Mouse (Mus musculus): ENCODE measurements around the gene Zfp950. TPM values are rescaled to one million over a fixed set of nuclear protein-coding genes. Genes with fewer than 3 reads are reported as not detected.

The Zfp950 gene
- 6.1 and 6.9 TPM in 2 replicates for polyA plus RNA-seq (2012; rRNA removed)

DNA sequence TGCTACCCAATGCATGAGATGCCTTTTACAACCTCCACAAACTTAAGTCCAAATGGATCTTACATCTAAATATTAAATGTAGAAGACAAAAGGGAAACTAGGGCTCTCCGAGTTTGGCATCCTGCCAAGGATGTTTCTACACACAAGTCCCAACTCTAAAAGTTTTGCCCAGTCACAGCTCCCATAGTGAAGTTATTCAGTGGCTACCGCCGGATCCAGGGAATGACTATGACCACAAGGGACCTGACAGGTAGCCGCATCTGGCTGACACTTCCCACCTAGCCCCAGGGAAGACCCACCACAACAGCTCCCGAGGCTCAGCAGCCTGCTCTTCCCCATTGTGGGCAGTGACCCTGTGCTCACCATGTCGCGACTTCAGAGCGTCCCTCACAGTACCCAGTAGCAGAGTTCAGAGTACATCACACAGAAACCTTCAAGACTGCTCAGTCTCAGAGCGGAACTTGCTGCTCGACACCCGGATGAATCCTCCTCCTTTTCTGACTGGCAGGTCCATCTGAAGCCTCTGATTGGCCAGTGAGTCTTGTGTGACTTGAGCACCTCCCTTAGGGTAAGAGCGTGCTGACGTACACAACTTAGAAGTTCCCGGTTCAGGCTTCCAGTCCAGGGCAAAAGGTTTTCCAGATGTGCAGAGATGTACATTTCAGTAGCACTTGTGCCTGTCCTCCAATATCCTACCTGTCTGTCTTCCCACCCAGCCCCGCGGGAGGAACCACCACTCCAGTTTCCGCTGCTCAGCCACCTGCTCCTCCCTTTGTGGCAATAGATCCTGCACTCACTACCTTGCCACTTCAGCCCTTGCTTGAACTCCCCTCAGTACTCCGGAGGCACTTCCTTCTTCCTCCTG lies at the start of gene Zfp950:
Zfp950 (minus strand) TSS at position 499 of the 865 bp plus-strand sequence.

DNA sequence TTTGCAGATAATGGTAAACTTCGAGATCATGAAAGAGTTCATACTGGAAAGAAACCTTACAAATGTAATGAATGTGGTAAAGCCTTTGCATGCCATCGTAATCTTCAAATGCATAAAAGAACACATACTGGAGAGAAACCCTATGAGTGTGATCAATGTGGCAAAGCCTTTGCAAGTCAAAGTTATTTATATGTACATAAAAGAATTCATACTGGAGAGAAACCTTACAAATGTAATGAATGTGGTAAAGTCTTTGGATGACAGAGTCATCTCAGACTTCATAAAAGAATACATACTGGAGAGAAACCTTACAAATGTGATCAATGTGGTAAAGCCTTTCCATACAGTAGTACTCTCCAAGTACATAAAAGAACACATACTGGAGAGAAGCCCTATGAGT lies 43.0 kb upstream of the Zfp950 start, which contains the start of gene Gm6020:
Gm6020 (plus strand) TSS at position 301 of the 400 bp plus-strand sequence.

DNA sequence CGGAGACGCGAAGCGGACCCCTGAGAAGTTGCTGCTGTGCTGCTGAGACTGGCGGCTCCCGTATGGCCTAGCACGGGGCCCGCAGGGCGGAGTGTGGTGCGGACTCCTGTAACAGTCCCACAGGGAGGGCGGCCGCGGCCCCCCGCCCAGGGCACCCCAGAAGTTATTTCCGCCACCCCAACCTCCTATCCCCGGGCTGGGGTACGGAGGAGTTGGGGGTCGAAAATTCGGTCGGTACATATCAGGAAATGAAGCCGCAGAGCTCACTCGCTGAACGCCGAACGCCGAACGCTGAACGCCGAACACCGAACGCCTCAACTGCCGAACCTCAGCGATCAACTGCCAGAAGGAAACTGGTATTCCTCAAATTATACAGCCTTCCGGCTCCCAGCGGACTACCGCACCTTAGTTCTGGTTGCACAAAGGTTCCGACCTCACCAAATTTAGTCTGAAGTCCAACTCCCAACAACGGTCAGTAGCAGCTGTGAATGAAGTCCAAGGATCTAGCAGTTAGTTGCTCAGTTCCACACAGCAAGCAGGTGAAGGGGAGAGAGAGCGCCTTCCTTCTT lies 35.2 kb upstream of the Zfp950 start, which contains the start of gene Gm7102:
Gm7102 (minus strand) TSS at position 554 of the 569 bp plus-strand sequence.

Other genes with a start within 250 kb of the Zfp950 start
- 0.01 and 0.02 TPM in 2 replicates for gene Gm7102, start 35.5 kb upstream of the Zfp950 start, polyA plus RNA-seq (2012; rRNA removed)
- gene Gm6020, start 43.0 kb upstream of the Zfp950 start, polyA plus RNA-seq (2012; rRNA removed): not detected in 2 replicates
- 19.4 and 24.1 TPM in 2 replicates for gene Csf2ra, start 87.6 kb upstream of the Zfp950 start, polyA plus RNA-seq (2012; rRNA removed)
- gene Gm21060, start 156.2 kb upstream of the Zfp950 start, polyA plus RNA-seq (2012; rRNA removed): not detected in 2 replicates

Measured in liver, embryonic 14 days (tissue).